Mouse (Mus musculus) forebrain, postnatal 0 days (tissue): Measurements from ENCODE around the gene Cd300ld2. TPM values are rescaled to one million over a fixed set of nuclear protein-coding genes. Genes with fewer than 3 reads are reported as not detected.

Source experiments
- ATAC-seq: fragments of 200-750 bp; cut with Nextera tagmentation; 2 replicates; pipeline ENCODE4 v1.8.0; 2017; ENCODE audit warnings: mild to moderate bottlenecking, moderate library complexity
- DNase-seq: peaks from one replicate; pipeline ENCODE4 v3.0.0-alpha.2; 2015
- H3K27ac ChIP-seq: fragments of 300-500 bp; sonication (generic); 2 replicates; pipeline ENCODE4 v1.5.1; 2014; ENCODE audit warnings: low read depth, mild to moderate bottlenecking, antibody characterized with exemption, low read length, moderate library complexity, mixed read lengths
- H3K27me3 ChIP-seq: fragments of 300-500 bp; sonication (generic); 2 replicates; pipeline ENCODE4 v1.6.1; 2014; ENCODE audit warnings: mild to moderate bottlenecking, low read length, mixed read lengths; ENCODE audit not compliant: insufficient read depth
- H3K36me3 ChIP-seq: fragments of 300-500 bp; sonication (generic); 2 replicates; pipeline ENCODE4 v1.6.1; 2014; ENCODE audit warnings: mild to moderate bottlenecking, moderate library complexity; ENCODE audit not compliant: insufficient read depth
- H3K4me1 ChIP-seq: fragments of 300-500 bp; sonication (generic); 2 replicates; pipeline ENCODE4 v1.6.1; 2014; ENCODE audit warnings: antibody characterized with exemption; ENCODE audit not compliant: insufficient read depth
- H3K4me2 ChIP-seq: fragments of 300-500 bp; sonication (generic); 2 replicates; pipeline ENCODE4 v1.6.1; 2014; ENCODE audit warnings: low read depth, mild to moderate bottlenecking, moderate library complexity
- H3K4me3 ChIP-seq: fragments of 300-500 bp; sonication (generic); 2 replicates; pipeline ENCODE4 v1.5.1; 2014; ENCODE audit warnings: low read depth, low read length, mixed read lengths
- H3K9ac ChIP-seq: fragments of 300-500 bp; sonication (generic); 2 replicates; pipeline ENCODE4 v1.6.1; 2014; ENCODE audit warnings: mild to moderate bottlenecking
- H3K9me3 ChIP-seq: fragments of 300-500 bp; sonication (generic); 2 replicates; pipeline ENCODE4 v1.6.1; 2016; ENCODE audit warnings: low read length
- CTCF ChIP-seq: sonication (generic); IDR thresholded peaks from 2 replicates; pipeline ENCODE4 v1.5.1; 2016; ENCODE audit warnings: antibody characterized with exemption, control low read depth, low read depth
- WGBS: fragments of 180-500 bp; shearing (Covaris S2); extraction: QIAGEN DNeasy Blood & Tissue Kit; methylation state at CpG from one replicate; pipeline ENCODE4 v1.1.7; 2014; 5-methylcytosine and 5-hydroxymethylcytosine counted together
- polyA plus RNA-seq: library from polyadenylated mRNA; unstranded; fragments of >200 nt; fragmentation: Nextera tagmentation; extraction: Ambion mirVana; gene quantifications from 2 replicates; pipeline ENCODE4 v1.2.1, GENCODE M21; 2015
- total RNA-seq: library from RNA; depleted of rRNA; stranded (reverse); fragments of >200 nt; gene quantifications from 2 replicates; pipeline ENCODE4 v1.2.3, GENCODE M21; 2014; rRNA removed

The Cd300ld2 gene
- total and polyA plus RNA-seq, 2 experiments from 2014 or later: not detected

- Histone ChIP-seq H3K27ac (no peak overlapping the region), H3K9me3 (0 out of 2 replicates have a peak, but pooled peaks cover 6% of the 10 kb centered on the region), H3K4me3 (no peak overlapping the region), H3K27me3 (no peaks in the 10 kb centered on the region), H3K36me3 (no peaks in the 10 kb centered on the region), H3K4me2 (no peak overlapping the region), H3K9ac (no peak overlapping the region), H3K4me1 (no peaks in the 10 kb centered on the region)
- ATAC-seq (no peak), DNase-seq (no peak)
- no peak for TF ChIP-seq CTCF
- WGBS: 85% methylated on average over 4 of the region's 4 CpGs
These were observed 34.1 kb downstream of the Cd300ld2 start for GRCm38 (mm10) chr11:114981866-114982265.

GRCm38 (mm10) chr11:114972726-114973125 is 43.3 kb downstream of the Cd300ld2 start:
- 77% methylated on average over 10 of the region's 10 CpGs for WGBS
- Histone ChIP-seq H3K4me1 (no peaks in the 10 kb centered on the region), H3K4me2 (no peak overlapping the region), H3K9ac (no peak overlapping the region), H3K4me3 (no peak overlapping the region), H3K36me3 (no peaks in the 10 kb centered on the region), H3K9me3 (no peaks in the 10 kb centered on the region), H3K27me3 (no peaks in the 10 kb centered on the region), H3K27ac (no peak overlapping the region)
- ATAC-seq: no peak
- no peak for TF ChIP-seq CTCF
- no peak for DNase-seq

- ATAC-seq (no peak), DNase-seq (no peak)
- 85% methylated on average over 9 of the region's 9 CpGs for WGBS
- H3K27me3 ChIP-seq: no peaks in the 10 kb centered on the region
- H3K4me3 ChIP-seq: no peak within 1 kb of the TSS
- no peaks in the 10 kb centered on the region for H3K36me3 ChIP-seq
- H3K9ac ChIP-seq: no peak within 1 kb of the TSS
- TF ChIP-seq CTCF: no peak
- no peak within 1 kb of the TSS for H3K27ac ChIP-seq
- H3K9me3 ChIP-seq: no peaks in the 10 kb centered on the region
- no peak within 1 kb of the TSS for H3K4me2 ChIP-seq
- H3K4me1 ChIP-seq: no peaks in the 10 kb centered on the region
These were observed 47.2 kb downstream of the Cd300ld2 start, which contains the start of gene Cd300c for GRCm38 (mm10) chr11:114968752-114969207. Gene Cd300c, minus strand, starts transcription at chr11:114969157.

GRCm38 (mm10) chr11:114965182-114965828 is 50.7 kb downstream of the Cd300ld2 start:
- Histone ChIP-seq H3K27ac (no peak overlapping the region), H3K36me3 (no peaks in the 10 kb centered on the region), H3K27me3 (no peaks in the 10 kb centered on the region), H3K4me2 (no peak overlapping the region), H3K9ac (no peak overlapping the region), H3K4me1 (no peaks in the 10 kb centered on the region), H3K4me3 (no peak overlapping the region), H3K9me3 (no peaks in the 10 kb centered on the region)
- ATAC-seq (no peak), DNase-seq (no peak)
- no peak for TF ChIP-seq CTCF
- 59% methylated on average over 3 of the region's 3 CpGs for WGBS

GRCm38 (mm10) chr11:114960369-114960768 is 55.6 kb downstream of the Cd300ld2 start:
- Histone ChIP-seq H3K4me3 (no peak overlapping the region), H3K4me2 (no peak overlapping the region), H3K27ac (no peak overlapping the region), H3K9ac (no peak overlapping the region), H3K36me3 (no peaks in the 10 kb centered on the region), H3K9me3 (no peaks in the 10 kb centered on the region), H3K4me1 (no peaks in the 10 kb centered on the region), H3K27me3 (no peaks in the 10 kb centered on the region)
- ATAC-seq (no peak), DNase-seq (no peak)
- WGBS: 86% methylated on average over 1 of the region's 1 CpGs
- TF ChIP-seq CTCF: no peak

Other genes with a start within 250 kb of the Cd300ld2 start
- gene Btbd17, start 220.2 kb downstream of the Cd300ld2 start, total RNA-seq: 28.2 and 29.1 TPM in 2 replicates
- gene Btbd17, start 220.2 kb downstream of the Cd300ld2 start, polyA plus RNA-seq: 12.0 and 20.1 TPM in 2 replicates
- not detected in 2 replicates for gene Gpr142, start 217.3 kb downstream of the Cd300ld2 start, total RNA-seq
- not detected in 2 replicates for gene Gpr142, start 217.3 kb downstream of the Cd300ld2 start, polyA plus RNA-seq
- 4.4 and 7.9 TPM in 2 replicates for gene Gprc5c, start 165.0 kb downstream of the Cd300ld2 start, total RNA-seq
- gene Gprc5c, start 165.0 kb downstream of the Cd300ld2 start, polyA plus RNA-seq: 5.5 and 5.8 TPM in 2 replicates
- 0.86 and 1.0 TPM in 2 replicates for gene Cd300a, start 126.2 kb downstream of the Cd300ld2 start, total RNA-seq
- 1.1 and 1.4 TPM in 2 replicates for gene Cd300a, start 126.2 kb downstream of the Cd300ld2 start, polyA plus RNA-seq
- not detected in 2 replicates for gene Cd300lb, start 81.8 kb downstream of the Cd300ld2 start, total RNA-seq
- not detected in 2 replicates for gene Cd300lb, start 81.8 kb downstream of the Cd300ld2 start, polyA plus RNA-seq
- gene Cd300c, start 47.0 kb downstream of the Cd300ld2 start, total RNA-seq: not detected in 2 replicates
- gene Cd300c, start 47.0 kb downstream of the Cd300ld2 start, polyA plus RNA-seq: not detected in 2 replicates
- gene Cd300ld, start 26.3 kb downstream of the Cd300ld2 start, total RNA-seq: 0.10 TPM in 1 of 2 replicates, not detected in the other
- 0.06 TPM in 1 of 2 replicates, not detected in the other for gene Cd300ld, start 26.3 kb downstream of the Cd300ld2 start, polyA plus RNA-seq
- gene Cd300c2, start 14.3 kb downstream of the Cd300ld2 start, total RNA-seq: 1.5 TPM in 2 replicates
- 2.5 and 2.8 TPM in 2 replicates for gene Cd300c2, start 14.3 kb downstream of the Cd300ld2 start, polyA plus RNA-seq
- gene Cd300ld4, start 10.8 kb upstream of the Cd300ld2 start, total RNA-seq: not detected in 2 replicates
- gene Cd300ld4, start 10.8 kb upstream of the Cd300ld2 start, polyA plus RNA-seq: not detected in 2 replicates
- gene Cd300ld5, start 21.6 kb upstream of the Cd300ld2 start, total RNA-seq: not detected in 2 replicates
- not detected in 2 replicates for gene Cd300ld5, start 21.6 kb upstream of the Cd300ld2 start, polyA plus RNA-seq
- gene Cd300ld3, start 32.2 kb upstream of the Cd300ld2 start, total RNA-seq: not detected in 2 replicates
- not detected in 2 replicates for gene Cd300ld3, start 32.2 kb upstream of the Cd300ld2 start, polyA plus RNA-seq
- gene Cd300e, start 46.0 kb upstream of the Cd300ld2 start, total RNA-seq: not detected in 2 replicates
- gene Cd300e, start 46.0 kb upstream of the Cd300ld2 start, polyA plus RNA-seq: 0.09 TPM in 1 of 2 replicates, not detected in the other
- 0.38 and 0.57 TPM in 2 replicates for gene Rab37, start 75.2 kb upstream of the Cd300ld2 start, total RNA-seq
- gene Rab37, start 75.2 kb upstream of the Cd300ld2 start, polyA plus RNA-seq: 0.82 and 0.84 TPM in 2 replicates
- 0.24 TPM in 1 of 2 replicates, not detected in the other for gene Cd300lf, start 117.8 kb upstream of the Cd300ld2 start, total RNA-seq
- 0.05 and 0.18 TPM in 2 replicates for gene Cd300lf, start 117.8 kb upstream of the Cd300ld2 start, polyA plus RNA-seq
- gene Slc9a3r1, start 147.1 kb upstream of the Cd300ld2 start, total RNA-seq: 44.2 and 48.5 TPM in 2 replicates
- gene Slc9a3r1, start 147.1 kb upstream of the Cd300ld2 start, polyA plus RNA-seq: 68.4 and 73.9 TPM in 2 replicates
- gene Tmem104, start 171.3 kb upstream of the Cd300ld2 start, total RNA-seq: 5.4 and 7.6 TPM in 2 replicates
- gene Tmem104, start 171.3 kb upstream of the Cd300ld2 start, polyA plus RNA-seq: 8.8 and 9.9 TPM in 2 replicates
- gene Nat9, start 171.7 kb upstream of the Cd300ld2 start, total RNA-seq: 19.2 and 20.3 TPM in 2 replicates
- 17.7 and 18.6 TPM in 2 replicates for gene Nat9, start 171.7 kb upstream of the Cd300ld2 start, polyA plus RNA-seq